Mouse (Mus musculus): ENCODE results near the gene Tnp2.
A peak's percentile ranks its signal among the peaks of the same experiment; 100 is the strongest.
"Not testable (repeated sequence)": the region's sequence is repeated elsewhere in the genome, so short reads cannot be mapped to it uniquely, and the experiment has no call there.

Tnp2 gene

GRCm38 (mm10) chr16:10788271-10788670 is at the start of gene Tnp2:
TSS of gene Tnp2 (minus strand) at chr16:10788660.
- DNase-seq (ENCODE audit: low spot score): no peak

GRCm38 (mm10) chr16:10837903-10838302 is 49.4 kb upstream of the Tnp2 start:
- no peak for DNase-seq (ENCODE audit: low spot score)

- no peak for DNase-seq (ENCODE audit: low spot score)
Observed at GRCm38 (mm10) chr16:10837250-10837649, 48.8 kb upstream of the Tnp2 start.

- DNase-seq (ENCODE audit: low spot score): no peak
Observed at GRCm38 (mm10) chr16:10836388-10836787, 47.9 kb upstream of the Tnp2 start.

- peak; percentile 75 for DNase-seq (ENCODE audit: low spot score)
Observed at GRCm38 (mm10) chr16:10834911-10835587, 46.6 kb upstream of the Tnp2 start, which contains the start of gene Rmi2. TSS of gene Rmi2 (plus strand) at chr16:10835059.

GRCm38 (mm10) chr16:10834542-10834910 is 46.1 kb upstream of the Tnp2 start:
- DNase-seq (ENCODE audit: low spot score): no peak

GRCm38 (mm10) chr16:10828461-10828805 is 40.0 kb upstream of the Tnp2 start:
- no peak for DNase-seq (ENCODE audit: low spot score)

GRCm38 (mm10) chr16:10827766-10828460 is 39.5 kb upstream of the Tnp2 start:
- DNase-seq (ENCODE audit: low spot score): no peak

- no peak for DNase-seq (ENCODE audit: low spot score)
Observed at GRCm38 (mm10) chr16:10827269-10827668, 38.8 kb upstream of the Tnp2 start.

- no peak for DNase-seq (ENCODE audit: low spot score)
Observed at GRCm38 (mm10) chr16:10825840-10826239, 37.4 kb upstream of the Tnp2 start.

- DNase-seq (ENCODE audit: low spot score): no peak
Observed at GRCm38 (mm10) chr16:10824536-10824935, 36.1 kb upstream of the Tnp2 start.

GRCm38 (mm10) chr16:10821387-10821786 is 32.9 kb upstream of the Tnp2 start:
- DNase-seq (ENCODE audit: low spot score): no peak

- no peak for DNase-seq (ENCODE audit: low spot score)
Observed at GRCm38 (mm10) chr16:10819966-10820365, 31.5 kb upstream of the Tnp2 start.

- DNase-seq (ENCODE audit: low spot score): no peak
Observed at GRCm38 (mm10) chr16:10818579-10819135, 30.2 kb upstream of the Tnp2 start.

- DNase-seq (ENCODE audit: low spot score): no peak
Observed at GRCm38 (mm10) chr16:10814864-10815263, 26.4 kb upstream of the Tnp2 start.

- no peak for DNase-seq (ENCODE audit: low spot score)
Observed at GRCm38 (mm10) chr16:10813726-10814125, 25.3 kb upstream of the Tnp2 start.

- no peak for DNase-seq (ENCODE audit: low spot score)
Observed at GRCm38 (mm10) chr16:10812865-10813371, 24.5 kb upstream of the Tnp2 start, which contains the start of gene Gm11172. TSS of gene Gm11172 (plus strand) at chr16:10812915.

GRCm38 (mm10) chr16:10810376-10810775 is 21.9 kb upstream of the Tnp2 start:
- no peak for DNase-seq (ENCODE audit: low spot score)

- no peak for DNase-seq (ENCODE audit: low spot score)
Observed at GRCm38 (mm10) chr16:10805789-10806527, 17.5 kb upstream of the Tnp2 start, which contains the start of gene Prm1. TSS of gene Prm1 (minus strand) at chr16:10805839.

- not testable (repeated sequence) for DNase-seq (ENCODE audit: low spot score)
Observed at GRCm38 (mm10) chr16:10802420-10802819, 14.0 kb upstream of the Tnp2 start.

GRCm38 (mm10) chr16:10796034-10796433 is 7.6 kb upstream of the Tnp2 start, which contains the start of gene Prm2:
TSS of gene Prm2 (minus strand) at chr16:10796134.
- no peak for DNase-seq (ENCODE audit: low spot score)

GRCm38 (mm10) chr16:10790702-10791101 is 2.2 kb upstream of the Tnp2 start, which contains the start of gene Prm3:
TSS of gene Prm3 (minus strand) at chr16:10790914.
- no peak for DNase-seq (ENCODE audit: low spot score)
